Mouse (Mus musculus) testis, postnatal 10 days (tissue): Measurements from ENCODE around the gene Gm21833.
"Not testable (repeated sequence)": the region's sequence is repeated elsewhere in the genome, so short reads cannot be mapped to it uniquely, and the experiment has no call there.

Experiments
- DNase-seq: peaks from one replicate; pipeline ENCODE4 v3.0.0; 2021; ENCODE audit warnings: low spot score

The Gm21833 gene

GRCm38 (mm10) chr16:82828082-82828481 is at the start of gene Gm21833:
TSS of gene Gm21833 (plus strand) at chr16:82828382.
- DNase-seq, result not testable (repeated sequence)

DNA sequence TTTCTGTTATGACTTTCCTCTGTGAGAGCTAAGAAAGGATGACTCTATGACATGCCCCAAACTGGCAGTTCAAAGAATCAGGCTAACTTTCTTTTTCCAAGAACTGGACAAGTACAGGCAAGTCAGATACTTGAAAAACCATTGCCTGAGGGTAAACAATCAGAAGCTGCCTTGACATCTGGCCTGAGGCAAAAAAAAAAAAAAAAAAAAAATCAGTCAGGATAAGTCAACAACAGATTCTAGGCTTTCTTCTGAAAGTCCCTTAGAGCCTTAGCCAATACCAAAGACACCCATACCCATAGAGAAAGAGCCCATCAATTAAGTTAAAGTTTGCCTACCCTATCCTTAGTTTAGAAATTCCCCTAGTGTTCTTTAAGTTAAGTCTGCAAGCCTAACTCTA is 38.7 kb upstream of the Gm21833 start:
- no peak for DNase-seq

DNA sequence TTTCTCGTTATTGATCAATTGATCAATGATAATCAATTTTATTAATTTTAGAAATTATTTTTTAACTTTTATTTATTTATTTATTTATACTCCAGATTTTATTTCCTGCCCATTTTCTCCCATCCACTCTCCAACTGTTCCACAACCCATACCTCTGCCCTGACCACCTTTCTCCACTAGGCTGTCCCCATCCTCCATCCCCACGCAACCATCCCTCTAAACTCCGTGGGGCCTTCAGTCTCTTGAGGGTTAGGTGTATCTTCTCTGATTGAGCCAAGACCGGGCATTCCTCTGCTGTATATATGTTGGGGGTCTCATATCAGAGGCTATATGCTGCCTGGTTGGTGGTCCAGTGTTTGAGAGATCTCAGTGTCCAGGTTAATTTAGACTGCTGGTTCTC is 31.7 kb upstream of the Gm21833 start:
- no peak for DNase-seq

DNA sequence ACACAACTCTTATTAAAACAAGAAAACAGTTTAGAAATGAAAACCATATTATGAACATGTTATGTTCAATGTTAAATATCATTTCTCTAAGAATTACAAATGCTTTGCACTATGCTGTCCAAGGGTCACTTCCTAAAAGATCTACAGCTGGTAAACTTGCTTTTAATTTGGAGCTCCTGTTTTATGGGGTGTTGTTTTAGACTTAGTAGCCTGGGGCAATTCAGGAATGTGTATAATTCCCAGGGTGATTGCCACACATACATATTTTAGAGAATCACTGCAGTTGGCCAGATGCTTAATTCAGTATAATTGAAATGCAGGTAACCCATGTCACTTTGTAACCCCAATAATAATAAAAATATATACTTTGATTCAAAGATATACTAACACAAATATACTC is 12.9 kb upstream of the Gm21833 start:
- no peak for DNase-seq

DNA sequence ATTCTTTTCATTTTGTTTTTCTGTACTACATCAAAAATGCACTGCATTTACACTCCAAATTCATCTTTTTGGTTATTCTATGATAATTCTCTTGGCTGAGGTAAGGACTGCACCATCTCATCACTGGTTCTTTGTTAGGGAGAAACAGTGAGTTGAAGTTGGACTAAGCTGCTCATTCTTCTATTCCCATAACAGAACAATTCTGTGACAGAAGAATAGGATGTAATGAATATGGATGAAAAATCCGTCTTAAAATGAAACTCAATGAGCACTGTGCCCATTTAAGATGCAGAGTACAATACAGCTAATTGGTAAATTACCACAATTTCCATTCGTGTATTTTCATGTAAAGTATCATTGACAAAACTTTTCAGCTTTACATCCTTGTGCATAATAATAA is 11.6 kb upstream of the Gm21833 start:
- no peak for DNase-seq

GRCm38 (mm10) chr16:82855752-82856151 is 27.6 kb downstream of the Gm21833 start:
- no peak for DNase-seq

DNA sequence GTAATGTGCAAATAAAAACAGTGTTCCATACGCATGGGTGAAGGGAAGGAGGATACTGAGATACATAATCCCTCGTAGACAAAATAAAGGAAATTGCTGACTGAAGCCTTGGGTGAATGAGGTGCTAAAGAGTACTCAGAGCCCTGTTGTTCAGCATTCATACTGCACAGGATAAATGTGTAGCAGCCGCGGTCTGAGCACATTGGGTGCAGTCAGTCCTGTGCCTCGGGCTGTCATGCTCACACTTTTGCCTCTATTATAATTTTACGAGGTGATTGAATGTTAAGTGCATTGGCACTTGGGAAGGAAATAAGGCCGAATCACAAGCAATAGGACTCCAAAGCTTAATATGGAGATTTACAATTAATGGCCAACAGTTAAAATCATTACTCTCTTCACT is 36.4 kb downstream of the Gm21833 start:
- no peak for DNase-seq
